Mouse (Mus musculus): Measurements from ENCODE around the gene Syn3.
"Not testable (repeated sequence)": the region's sequence is repeated elsewhere in the genome, so short reads cannot be mapped to it uniquely, and the experiment has no call there.

The Syn3 gene

GRCm38 (mm10) chr10:86468612-86469546 lies 29.8 kb downstream of the Syn3 start:
- no peak for DNase-seq (ENCODE audit: low spot score)

GRCm38 (mm10) chr10:86463538-86464199 lies 35.0 kb downstream of the Syn3 start:
- peak; percentile 50 for DNase-seq (ENCODE audit: low spot score)

- no peak for DNase-seq (ENCODE audit: low spot score)
Measured at GRCm38 (mm10) chr10:86459643-86460042, 39.1 kb downstream of the Syn3 start.

GRCm38 (mm10) chr10:86457665-86458209 lies 41.0 kb downstream of the Syn3 start:
- no peak for DNase-seq (ENCODE audit: low spot score)

GRCm38 (mm10) chr10:86457195-86457594 lies 41.5 kb downstream of the Syn3 start:
- no peak for DNase-seq (ENCODE audit: low spot score)

- no peak for DNase-seq (ENCODE audit: low spot score)
Measured at GRCm38 (mm10) chr10:86455296-86456055, 43.2 kb downstream of the Syn3 start.

- DNase-seq (ENCODE audit: low spot score), result peak; percentile 48
Measured at GRCm38 (mm10) chr10:86452326-86452995, 46.2 kb downstream of the Syn3 start.

- DNase-seq (ENCODE audit: low spot score), result no peak
Measured at GRCm38 (mm10) chr10:86451294-86451693, 47.4 kb downstream of the Syn3 start.

- no peak for DNase-seq (ENCODE audit: low spot score)
Measured at GRCm38 (mm10) chr10:86446649-86447048, 52.0 kb downstream of the Syn3 start.

- DNase-seq (ENCODE audit: low spot score), result no peak
Measured at GRCm38 (mm10) chr10:86445207-86445606, 53.5 kb downstream of the Syn3 start.

- no peak for DNase-seq (ENCODE audit: low spot score)
Measured at GRCm38 (mm10) chr10:86444665-86445064, 54.0 kb downstream of the Syn3 start.

- DNase-seq (ENCODE audit: low spot score), result no peak
Measured at GRCm38 (mm10) chr10:86441765-86442164, 56.9 kb downstream of the Syn3 start.

- DNase-seq (ENCODE audit: low spot score), result no peak
Measured at GRCm38 (mm10) chr10:86439640-86440039, 59.1 kb downstream of the Syn3 start.

- DNase-seq (ENCODE audit: low spot score), result no peak
Measured at GRCm38 (mm10) chr10:86437294-86437693, 61.4 kb downstream of the Syn3 start.

- not testable (repeated sequence) for DNase-seq (ENCODE audit: low spot score)
Measured at GRCm38 (mm10) chr10:86435006-86435405, 63.7 kb downstream of the Syn3 start.

- DNase-seq (ENCODE audit: low spot score), result no peak
Measured at GRCm38 (mm10) chr10:86429651-86430050, 69.0 kb downstream of the Syn3 start.

GRCm38 (mm10) chr10:86427956-86428355 lies 70.7 kb downstream of the Syn3 start:
- DNase-seq (ENCODE audit: low spot score), result no peak

GRCm38 (mm10) chr10:86425690-86426530 lies 72.8 kb downstream of the Syn3 start:
- no peak for DNase-seq (ENCODE audit: low spot score)

GRCm38 (mm10) chr10:86421731-86422370 lies 76.8 kb downstream of the Syn3 start:
- DNase-seq (ENCODE audit: low spot score), result no peak

- no peak for DNase-seq (ENCODE audit: low spot score)
Measured at GRCm38 (mm10) chr10:86418931-86419330, 79.8 kb downstream of the Syn3 start.
